Mouse (Mus musculus) left cerebral cortex, adult 11 months (tissue): Measurements from ENCODE around the gene Atox1.

Source experiments
- DNase-seq: peaks from one replicate; pipeline ENCODE4 v3.0.0; 2022; ENCODE audit warnings: low spot score

The Atox1 gene

DNA sequence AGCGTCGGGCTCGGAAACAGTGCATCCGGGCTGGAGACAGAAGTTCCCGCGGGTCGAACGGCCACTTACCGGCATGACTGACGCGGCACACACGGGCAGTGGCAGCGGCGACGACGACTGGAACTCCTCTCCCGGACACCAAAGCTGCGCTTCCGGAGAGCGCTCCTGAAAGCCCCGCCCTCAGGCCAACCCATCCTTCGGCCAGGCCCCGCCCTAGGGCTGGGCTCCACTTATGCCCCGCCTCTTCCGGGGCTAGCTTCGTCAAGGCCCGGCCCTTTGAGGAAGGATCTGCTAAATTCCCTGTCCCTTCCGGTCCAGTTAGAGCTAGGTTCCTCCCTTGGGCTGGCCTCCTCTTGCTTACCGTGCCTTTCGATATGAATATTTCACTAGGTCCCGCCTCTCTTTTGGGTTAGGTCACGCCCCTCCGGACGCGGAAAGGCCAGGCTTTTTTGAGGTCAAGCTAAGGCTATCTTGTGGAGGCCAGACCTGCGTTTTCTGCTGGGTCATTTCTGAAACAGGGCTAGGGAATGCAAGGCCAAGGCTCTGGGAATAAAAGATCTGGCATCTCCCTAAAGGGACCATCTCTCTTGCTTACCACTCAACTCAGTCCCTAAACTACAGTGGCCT lies at the start of gene Atox1:
Gene Atox1 (minus strand): TSS at position 221 of the 627 bp plus-strand sequence.
- DNase-seq, result peak; percentile 94

DNA sequence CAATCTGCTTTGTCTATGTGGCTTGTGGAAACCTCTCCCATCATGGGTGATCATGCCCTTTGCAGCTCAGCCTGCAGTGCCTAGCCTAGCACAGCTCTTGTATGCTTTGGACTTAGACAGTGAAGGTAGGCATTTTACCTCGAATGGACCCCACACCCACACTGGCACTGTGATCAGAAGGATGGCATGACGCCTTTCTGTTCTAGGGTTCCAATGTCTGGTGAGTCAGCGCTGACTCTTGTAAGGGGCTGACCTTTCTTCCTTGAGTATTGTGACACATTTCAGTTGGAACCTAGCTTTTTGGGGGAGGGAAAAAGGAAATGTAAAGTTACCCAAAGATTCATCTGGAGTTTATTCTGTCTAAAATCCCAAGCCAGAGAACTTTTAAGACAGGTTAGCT lies 44.4 kb upstream of the Atox1 start:
- no peak for DNase-seq

DNA sequence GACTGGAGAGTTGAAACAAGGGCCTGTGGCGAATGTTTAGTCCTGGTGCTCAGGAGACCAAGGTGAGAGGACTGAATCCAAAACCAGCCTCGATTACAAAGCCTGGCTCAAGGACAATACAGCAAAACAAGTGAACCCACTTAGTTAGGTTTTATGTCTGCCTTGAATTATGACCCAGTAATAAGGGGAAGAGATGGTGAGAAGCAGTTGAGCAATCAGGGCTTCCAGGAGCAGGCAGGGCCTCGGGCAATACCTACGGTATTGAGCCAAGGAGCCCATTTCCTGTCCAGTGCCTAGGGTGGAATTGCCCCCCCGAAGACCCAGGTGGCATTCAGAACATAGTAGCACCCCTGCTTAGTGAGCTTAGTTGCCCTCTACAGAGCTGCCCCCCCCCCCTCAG lies 41.8 kb upstream of the Atox1 start:
- DNase-seq, result no peak

DNA sequence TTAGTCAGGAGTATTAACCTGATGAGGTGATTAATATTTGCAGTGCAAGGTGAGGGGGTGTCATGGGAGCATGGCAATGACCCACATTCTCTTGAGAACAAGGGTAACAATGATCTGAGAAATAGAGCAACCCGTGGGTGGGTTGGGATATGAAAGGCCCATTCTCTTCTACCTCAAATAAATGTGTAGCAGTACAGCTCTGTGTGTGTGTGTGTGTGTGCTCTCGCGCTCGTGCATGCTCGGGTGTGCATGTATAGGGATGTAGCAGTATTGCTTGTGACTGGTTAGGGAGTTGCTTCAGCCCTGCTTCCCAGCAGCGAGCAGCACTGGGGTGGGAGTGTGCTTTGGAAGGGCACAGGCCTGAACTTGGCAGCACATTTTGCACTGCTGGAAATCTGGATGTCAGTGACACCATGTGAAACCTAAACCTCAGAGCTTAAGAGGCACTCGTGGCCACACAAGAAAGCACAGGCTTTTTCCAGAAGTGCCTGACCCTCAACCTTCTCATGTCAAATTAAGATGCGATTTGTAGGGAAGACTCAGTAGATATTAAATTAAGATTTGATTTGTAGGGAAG lies 41.0 kb upstream of the Atox1 start:
- DNase-seq, result no peak

DNA sequence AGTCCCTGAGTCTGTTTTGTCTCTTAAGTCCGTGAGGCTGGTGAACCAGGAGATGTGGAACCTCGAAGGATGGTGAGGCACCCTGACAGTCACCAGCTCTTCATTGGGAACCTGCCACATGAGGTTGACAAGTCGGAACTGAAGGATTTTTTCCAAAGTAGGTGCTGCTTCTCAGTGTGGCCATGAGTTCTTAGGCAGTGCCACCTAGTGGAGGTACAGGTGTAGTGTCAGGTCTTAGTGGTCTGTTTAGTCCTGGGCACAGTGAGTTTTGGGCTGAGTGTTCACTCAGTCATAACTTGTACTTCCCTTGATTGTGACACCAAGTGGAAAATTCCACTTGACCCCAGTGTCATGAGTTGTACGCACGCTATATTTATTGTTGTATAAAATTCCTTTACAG lies 36.8 kb upstream of the Atox1 start:
- DNase-seq, result peak; percentile 19

DNA sequence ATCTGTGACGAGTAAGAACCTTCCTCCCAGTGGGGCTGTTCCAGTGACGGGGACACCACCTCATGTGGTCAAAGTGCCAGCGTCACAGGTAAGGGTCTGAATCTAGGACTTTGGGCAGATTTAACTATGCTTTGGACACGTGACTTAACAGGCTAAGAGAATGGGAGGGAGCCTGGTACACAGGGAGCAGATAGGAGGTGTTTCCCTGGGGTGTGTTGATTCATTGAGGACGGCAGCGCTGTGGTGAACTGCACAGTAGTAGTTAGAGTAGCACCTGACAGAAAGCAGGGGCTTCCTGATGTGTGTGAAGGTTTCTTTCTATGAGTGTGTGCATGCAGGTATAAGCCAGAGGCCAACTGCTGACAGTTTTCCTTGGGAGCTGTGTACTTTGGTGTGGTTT lies 35.1 kb upstream of the Atox1 start:
- DNase-seq, result no peak

DNA sequence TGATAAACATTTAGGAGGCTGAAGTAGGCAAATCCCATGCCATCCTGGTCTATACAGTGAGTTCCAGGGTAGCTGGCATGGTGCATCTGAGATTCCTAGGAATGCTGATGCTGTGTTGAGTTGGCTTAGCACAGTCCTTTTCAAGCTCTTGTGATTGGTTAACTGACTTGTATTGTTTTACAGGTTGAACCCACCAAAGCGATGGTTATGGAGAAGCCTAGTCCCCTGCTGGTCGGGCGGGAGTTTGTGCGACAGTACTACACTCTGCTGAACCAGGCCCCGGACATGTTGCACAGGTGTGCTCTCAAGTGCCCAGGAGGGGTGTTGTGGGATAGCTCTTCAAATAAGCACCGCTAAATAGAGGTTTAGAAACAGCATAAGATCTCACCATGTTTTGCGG lies 24.4 kb upstream of the Atox1 start:
- no peak for DNase-seq

DNA sequence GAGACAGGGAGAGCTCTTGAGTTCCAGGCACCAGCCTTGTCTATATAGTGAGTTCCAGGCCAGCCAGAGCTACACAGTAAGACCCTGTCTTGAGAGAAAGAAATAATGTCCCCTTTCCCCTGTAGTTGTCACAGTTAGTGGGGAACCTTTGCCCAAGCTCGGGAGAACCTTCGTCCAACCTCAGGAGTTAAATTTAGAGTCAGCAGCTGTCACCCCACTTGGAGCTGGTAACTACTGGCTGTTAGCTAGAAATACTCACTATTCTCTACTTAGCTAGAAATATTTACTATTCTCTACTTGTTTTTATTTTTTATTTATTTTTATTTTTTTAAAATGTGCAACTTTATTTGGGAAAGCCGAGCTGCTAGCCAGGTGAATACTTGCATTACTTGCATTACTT lies 12.2 kb upstream of the Atox1 start:
- no peak for DNase-seq

DNA sequence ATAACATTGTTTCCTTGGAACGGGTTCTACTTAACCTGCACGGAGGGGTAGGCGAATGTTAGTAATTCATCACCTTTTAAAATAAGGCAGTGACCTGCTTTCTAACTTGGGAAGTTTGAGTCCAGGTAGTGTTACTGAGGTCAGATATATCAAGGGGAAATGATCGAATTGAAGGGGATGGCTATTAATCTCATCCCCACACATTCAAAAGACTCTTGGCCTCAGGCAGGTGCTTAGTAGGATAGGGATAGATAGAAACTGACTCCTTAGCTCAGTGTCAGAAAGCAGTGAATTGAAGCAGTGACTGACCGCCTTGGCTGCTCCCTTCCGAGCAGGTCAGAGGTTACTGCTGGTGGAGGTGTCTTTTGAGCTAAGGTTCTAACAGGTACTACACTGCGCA lies 10.4 kb upstream of the Atox1 start:
- no peak for DNase-seq

DNA sequence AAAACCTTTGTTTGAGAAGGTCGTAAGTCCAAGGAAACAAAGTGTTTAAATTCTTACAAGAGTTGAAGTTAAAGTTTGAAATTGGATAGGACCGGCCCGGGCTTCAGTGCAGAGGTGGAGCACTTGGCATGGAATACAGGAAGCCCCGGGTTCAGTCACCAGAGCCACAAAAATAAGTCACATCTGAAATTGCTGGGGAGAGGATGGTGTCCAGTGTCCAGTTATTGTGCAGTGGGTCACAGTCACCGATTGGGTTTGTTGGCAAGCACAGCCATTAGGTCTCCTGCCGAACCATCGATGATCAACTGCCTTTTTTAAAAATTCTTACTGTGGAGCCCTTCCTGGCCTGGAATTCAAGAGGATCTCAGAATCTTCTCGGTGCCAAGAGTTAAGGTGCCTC lies 9.7 kb upstream of the Atox1 start:
- no peak for DNase-seq

DNA sequence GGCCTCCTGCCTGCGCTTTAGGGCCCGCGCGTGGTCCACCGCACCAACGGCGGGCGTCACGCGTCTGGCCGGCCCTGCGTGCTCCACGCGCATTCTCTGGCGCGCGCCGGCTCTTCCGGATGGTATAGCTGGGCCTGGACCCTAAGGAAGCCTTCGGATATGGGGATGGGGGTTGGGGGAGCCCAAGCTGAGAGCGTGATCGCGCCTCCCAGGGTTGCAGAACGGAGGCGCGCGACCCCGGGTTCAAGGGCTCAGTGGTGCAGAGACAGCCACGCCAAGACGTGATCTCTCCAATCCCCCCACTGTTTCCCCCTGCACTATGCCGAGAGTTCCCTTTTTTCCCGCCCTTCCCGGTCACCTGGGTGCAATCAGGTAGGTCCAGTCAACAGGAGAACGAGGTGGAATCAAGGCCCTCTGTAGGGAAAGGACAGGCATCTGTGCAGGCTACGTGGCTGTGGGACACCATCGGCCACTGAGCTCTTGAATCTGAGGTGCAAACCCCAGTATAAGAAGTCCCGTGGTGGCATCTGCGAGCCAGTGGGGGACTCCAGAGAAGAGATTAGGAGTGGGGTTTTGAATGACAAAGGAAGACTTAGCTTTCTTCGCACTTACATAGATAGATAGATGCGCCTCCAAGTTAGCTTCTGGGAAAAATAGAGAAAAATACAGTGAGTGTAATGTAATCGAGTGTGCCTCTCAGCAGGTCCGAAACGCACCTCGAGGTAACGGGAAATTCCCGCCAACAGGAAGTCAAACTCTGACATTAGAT lies 9.1 kb upstream of the Atox1 start:
- DNase-seq, result peak; percentile 18

DNA sequence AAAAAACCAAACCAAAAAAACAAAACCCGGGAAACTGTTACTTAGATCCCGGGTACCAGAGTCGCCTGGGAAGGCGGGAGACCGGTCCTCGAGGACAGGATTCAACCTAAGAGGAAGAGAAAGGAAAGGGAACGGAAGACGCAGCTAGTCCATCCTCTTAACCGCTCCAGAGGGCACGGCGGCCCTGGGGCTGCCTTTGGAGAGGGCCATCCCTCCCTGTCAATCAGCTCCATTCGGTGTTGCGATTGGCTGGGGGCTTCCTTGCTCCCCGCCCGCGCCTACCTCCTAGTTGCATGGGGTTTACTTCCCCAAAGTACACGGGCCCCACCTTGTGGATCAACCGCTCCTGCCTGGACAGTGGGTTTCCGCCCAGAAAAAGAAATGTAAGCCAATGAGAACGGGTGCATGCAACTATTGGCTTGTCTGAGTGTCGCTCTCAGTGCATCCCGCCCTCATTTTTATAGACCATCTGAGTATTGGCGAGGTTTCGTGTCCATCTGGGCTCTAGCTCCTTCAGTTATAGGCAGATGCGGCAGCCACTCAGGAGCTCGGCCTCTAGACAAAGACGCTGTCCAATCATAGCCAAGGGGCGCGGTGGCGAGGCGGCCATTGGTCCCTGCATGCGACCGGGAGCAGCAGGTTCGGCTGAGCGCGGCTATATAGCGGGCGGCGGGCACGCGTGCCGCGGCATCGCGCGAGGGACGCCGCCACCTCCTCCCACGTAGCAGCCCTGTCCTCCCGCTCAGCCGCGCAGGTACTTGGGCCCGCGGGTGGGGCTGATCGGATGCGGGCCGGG lies 8.2 kb upstream of the Atox1 start, which contains the start of gene G3bp1:
Gene G3bp1 (plus strand): TSS at position 638 of the 796 bp plus-strand sequence.
- peak; percentile 100 for DNase-seq

DNA sequence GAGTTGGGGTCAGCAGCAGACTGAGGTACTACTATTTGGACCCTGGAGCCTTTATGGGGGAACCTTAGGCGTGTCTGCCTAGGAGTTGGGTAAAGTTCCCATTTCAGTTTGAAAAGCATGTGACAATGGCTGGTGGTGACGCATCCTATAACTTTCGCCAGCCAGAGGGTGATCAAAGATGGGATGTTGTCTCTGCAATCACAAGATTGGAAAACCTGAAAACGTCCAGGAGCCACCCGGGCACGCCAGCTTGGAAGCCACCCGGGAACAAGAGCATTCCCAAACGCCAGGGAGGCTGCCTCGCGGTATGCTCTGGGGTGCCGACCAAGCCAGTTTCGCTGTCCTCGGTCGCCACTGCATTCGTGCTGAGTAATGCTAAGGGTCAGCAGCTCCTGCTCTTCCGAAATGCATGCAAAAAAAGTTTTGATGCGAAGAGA lies 7.6 kb upstream of the Atox1 start:
- DNase-seq, result peak; percentile 26

DNA sequence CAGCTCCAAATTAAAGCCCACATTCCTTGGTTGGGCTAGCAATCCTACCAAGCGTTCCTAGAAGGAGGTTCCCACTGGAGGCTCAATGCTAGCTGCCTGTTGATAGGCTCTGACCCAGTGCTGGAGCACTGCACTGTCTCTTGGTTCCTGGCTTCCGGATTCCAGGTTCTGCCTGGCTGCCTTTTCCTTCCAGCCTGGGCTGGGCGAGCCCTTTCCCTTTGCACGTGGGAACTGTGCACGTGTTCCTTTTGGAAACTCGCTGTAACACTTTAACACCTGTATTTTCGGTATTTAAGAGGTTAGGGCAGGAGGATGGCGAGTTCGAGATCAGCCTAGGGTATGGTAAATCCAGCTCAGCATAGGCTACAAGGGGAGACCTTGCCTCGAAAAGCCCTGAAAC lies 7.0 kb upstream of the Atox1 start:
- DNase-seq, result no peak

DNA sequence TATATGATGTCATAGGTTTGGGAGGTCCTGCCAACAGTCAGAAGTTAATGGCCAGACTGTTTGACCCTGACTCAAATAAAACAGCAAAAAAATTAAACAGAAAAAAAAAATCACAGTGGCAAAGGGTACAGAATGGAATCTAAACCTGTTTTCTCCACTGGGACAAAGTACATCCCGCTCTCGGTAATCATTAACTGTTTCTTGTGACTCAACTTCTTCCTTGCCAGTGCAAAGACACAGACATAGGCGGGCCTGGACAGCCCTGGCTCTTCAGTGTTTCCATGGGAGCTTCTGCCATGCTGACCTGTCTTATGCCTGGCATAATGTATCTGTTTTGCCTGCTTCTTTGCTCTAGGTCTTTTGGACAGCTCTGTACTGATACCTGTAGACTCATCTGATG lies 4.1 kb upstream of the Atox1 start:
- no peak for DNase-seq

DNA sequence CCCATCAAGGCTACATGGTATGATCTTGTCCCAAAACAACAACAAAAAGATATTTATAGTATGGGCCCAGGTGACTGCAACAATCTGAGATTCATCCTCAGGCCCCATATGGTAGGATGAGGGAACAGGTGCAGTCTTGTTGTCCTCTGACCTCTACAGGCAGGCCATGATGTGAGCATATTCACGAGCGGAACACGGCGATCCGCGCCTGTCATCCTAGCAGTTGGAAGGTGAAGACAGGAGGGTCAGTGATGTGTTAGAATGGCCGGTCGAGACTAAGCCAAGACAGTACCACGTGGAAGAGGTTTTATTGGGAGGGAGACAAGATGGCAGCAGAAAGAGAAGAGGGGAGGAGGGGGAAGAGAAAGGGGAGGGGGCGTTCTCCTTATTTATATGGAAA lies 3.7 kb upstream of the Atox1 start:
- no peak for DNase-seq

DNA sequence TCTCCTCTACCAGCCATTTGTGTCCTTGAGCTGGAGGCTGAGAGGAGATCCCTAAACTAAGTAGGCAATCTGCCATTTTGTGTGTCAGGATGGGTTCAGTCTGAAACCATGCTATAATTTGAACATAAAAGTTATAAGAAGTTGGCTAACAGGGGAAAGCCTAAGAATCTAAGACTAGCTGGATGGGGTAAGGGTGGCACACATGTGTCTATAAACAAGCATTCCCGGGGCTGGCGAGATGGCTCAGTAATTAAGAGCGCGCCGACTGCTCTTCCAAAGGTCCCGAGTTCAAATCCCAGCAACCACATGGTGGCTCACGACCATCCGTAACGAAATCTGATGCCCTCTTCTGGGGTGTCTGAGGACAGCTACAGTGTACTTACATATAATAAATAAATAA lies 1.1 kb upstream of the Atox1 start:
- no peak for DNase-seq

DNA sequence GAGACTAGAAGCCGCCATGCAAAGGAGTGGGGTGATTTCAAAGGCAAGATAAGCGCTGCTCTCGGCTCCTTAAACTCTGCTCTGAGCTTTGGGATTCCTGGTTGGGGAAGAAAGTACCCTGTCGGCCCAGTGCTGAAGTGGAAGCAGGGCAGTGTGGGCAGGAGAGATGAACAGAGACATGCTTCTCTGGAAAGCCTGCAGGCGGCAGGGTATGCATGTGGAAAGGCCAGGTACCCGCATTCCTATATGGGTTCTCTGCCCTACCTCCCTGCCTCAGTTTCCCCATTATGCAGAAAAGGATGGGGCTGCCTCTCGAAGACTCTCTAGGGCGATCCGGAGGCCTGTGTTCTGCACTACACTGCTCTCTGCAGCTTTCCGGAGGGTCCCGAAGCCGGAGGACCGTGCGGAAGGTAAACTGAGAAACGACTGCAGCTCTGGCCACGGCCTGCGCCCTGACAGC lies 450 bp downstream of the Atox1 start:
- DNase-seq, result peak; percentile 22

DNA sequence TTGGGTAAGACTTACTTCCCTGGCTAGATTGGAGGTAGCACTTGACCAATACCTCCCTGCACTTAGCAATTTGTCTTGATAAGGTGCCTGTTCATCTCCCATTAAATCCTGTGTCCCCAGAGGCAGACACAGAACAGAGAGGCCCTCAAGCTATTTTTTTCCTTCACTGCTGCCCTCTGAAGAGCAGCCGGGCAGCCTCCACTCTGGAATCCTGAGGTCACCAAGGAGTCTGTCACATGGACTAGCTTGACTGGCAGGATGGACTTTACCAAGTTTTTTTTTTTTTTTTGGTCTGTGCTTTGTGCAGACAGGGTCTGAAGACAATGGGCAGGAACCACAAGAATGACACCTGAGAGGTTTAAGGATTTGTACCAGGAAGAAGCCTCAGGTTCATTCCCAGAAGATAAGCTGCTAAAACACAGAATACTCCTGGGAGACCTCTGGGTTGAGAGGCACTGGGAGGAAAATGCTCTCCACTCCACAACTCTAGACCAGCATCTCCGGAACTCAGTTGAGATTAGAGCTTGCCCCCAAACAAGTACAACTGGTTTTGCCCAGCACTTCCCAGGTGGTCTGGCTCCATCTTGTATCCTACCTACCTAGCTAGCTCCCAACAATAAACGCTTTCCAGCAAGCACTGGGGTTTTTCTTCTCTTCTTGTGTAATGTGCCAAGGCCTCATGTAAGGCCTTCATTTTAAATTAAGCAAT lies 1.0 kb downstream of the Atox1 start:
- DNase-seq, result no peak

DNA sequence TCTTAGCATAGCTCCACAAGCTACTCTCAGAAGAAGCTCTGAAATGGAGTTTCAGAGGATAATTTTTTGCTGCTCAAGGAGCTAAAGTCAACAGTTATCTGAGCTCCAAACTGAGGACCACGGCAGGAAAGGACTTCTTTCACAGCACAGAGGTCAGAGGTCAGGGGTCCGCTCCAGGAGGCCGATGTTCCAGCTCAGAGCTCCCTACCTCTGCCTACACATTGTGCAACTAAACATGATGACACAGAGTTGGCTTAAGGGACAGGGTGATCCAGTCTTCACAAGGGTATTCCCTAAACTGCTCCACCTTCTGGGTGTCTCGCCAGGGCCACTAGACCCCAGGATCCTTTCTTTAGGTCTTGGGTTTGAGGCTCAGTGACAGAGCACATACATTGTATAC lies 2.5 kb downstream of the Atox1 start:
- no peak for DNase-seq

DNA sequence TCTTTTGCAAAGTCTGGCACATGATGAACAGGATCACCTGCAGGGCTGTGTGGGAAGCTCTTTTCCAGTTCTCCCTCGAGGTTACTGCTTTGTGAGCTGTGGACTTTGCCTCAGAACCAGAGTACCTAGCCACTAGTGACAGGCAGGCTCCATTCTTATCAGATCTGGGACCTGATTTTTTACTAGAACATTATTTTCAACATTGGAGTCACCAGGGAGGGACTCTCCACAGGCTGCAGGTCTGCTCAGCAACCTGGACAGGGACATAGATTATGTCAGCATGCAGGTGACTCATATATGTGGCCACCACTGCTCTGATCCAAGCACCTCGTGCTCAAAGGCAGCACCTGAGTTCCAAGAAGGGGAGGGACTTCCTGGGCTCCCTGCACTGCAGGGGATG lies 5.9 kb downstream of the Atox1 start:
- DNase-seq, result no peak

DNA sequence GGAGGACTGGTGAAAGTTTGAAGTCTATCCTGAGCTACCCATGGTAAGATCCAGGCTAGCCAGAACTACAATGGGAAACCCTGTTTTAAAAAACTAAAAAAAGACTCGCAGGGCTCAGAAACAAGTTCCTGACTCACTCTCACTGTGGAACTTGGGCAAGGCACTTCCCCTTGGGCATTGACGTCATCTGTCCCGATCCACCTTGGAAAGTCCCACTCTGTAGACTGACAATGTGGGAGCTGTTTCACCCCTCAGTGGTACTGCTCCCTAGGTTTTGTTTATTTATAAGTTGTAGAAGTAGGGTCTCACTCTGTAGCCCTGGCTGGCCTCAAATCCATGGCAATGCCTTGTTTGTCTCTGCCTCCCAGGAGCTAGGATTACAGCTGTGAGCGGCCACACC lies 7.4 kb downstream of the Atox1 start:
- DNase-seq, result no peak
